In genomic region chr4:137120597-137120996, GRCm38 (mm10) we compare ENCODE assay signal across 16 mouse cellular contexts.
"Had no signal": no experiment of that assay in that cellular context is flagged by ENCODE, and none has a peak within 500 bp of the region (broad histone marks: within the 10 kb centered on the region; RNA-seq: fewer than 3 reads in every experiment).

No protein-coding gene starts in this region.

- H3K9ac ChIP-seq: lung, embryonic 15.5 days; midbrain, embryonic 13.5 days; midbrain, embryonic 15.5 days; neural tube, embryonic 13.5 days; stomach, embryonic 15.5 days had no signal

- H3K4me2 ChIP-seq: lung, embryonic 15.5 days; midbrain, embryonic 11.5 days; midbrain, embryonic 13.5 days; midbrain, embryonic 15.5 days; neural tube, embryonic 13.5 days; stomach, embryonic 15.5 days had no signal

- H3K9me3 ChIP-seq: lung, embryonic 15.5 days; megakaryocyte, embryonic 14.5 days; midbrain, embryonic 13.5 days; midbrain, embryonic 15.5 days; neural tube, embryonic 13.5 days; stomach, embryonic 15.5 days had no signal

- H3K4me3 ChIP-seq: lung, embryonic 15.5 days; megakaryocyte, embryonic 14.5 days; midbrain, embryonic 13.5 days; midbrain, embryonic 15.5 days; neural tube, embryonic 13.5 days; stomach, embryonic 15.5 days had no signal

- H3K36me3 ChIP-seq: lung, embryonic 15.5 days; midbrain, embryonic 13.5 days; midbrain, embryonic 15.5 days; neural tube, embryonic 13.5 days; stomach, embryonic 15.5 days had no signal

- H3K27me3 ChIP-seq: midbrain, embryonic 15.5 days; neural tube, embryonic 13.5 days; stomach, embryonic 15.5 days had no signal

- DNase-seq: lung, adult 2 months; lung, postnatal 14 days; lung, postnatal 36 days; right cerebral cortex, postnatal 14 days; thymus, adult 2 months; thymus, postnatal 25 days; thymus, postnatal 4 days had no signal

- H3K27ac ChIP-seq: lung, embryonic 15.5 days; macrophage; midbrain, embryonic 13.5 days; midbrain, embryonic 15.5 days; neural tube, embryonic 13.5 days; stomach, embryonic 15.5 days had no signal

- ATAC-seq: lung, postnatal 0 days; midbrain, embryonic 13.5 days; midbrain, embryonic 15.5 days had no signal
